Mouse (Mus musculus) limb, embryonic 14.5 days (tissue): ENCODE results near the gene Prkch. TPM values are rescaled to one million over a fixed set of nuclear protein-coding genes. Genes with fewer than 3 reads are reported as not detected.
"Not testable (repeated sequence)": the region's sequence is repeated elsewhere in the genome, so short reads cannot be mapped to it uniquely, and the experiment has no call there.

Experiments
- ATAC-seq: fragments of 200-750 bp; cut with Nextera tagmentation; 2 replicates; pipeline ENCODE4 v1.8.0; 2017; ENCODE audit warnings: low read depth, moderate number of reproducible peaks, moderate TSS enrichment; ENCODE audit not compliant: low FRiP score
- DNase-seq: peaks from one replicate; pipeline ENCODE4 v3.0.0-alpha.2; 2015; ENCODE audit warnings: low spot score
- H3K27ac ChIP-seq: fragments of 300-500 bp; sonication (generic); replicated peaks from 2 replicates; pipeline ENCODE4 v1.5.1; 2014; ENCODE audit warnings: low read depth, mild to moderate bottlenecking, low read length, moderate library complexity, mixed read lengths
- H3K27me3 ChIP-seq: fragments of 300-500 bp; sonication (generic); 2 replicates; pipeline ENCODE4 v1.6.1; 2014; ENCODE audit warnings: low read length, mixed read lengths; ENCODE audit not compliant: control insufficient read depth, insufficient read depth
- H3K36me3 ChIP-seq: fragments of 300-500 bp; sonication (generic); 2 replicates; pipeline ENCODE4 v1.6.1; 2014; ENCODE audit warnings: mild to moderate bottlenecking, low read length, moderate library complexity, mixed read lengths; ENCODE audit not compliant: control insufficient read depth, insufficient read depth
- H3K4me1 ChIP-seq: fragments of 300-500 bp; sonication (generic); 2 replicates; pipeline ENCODE4 v1.6.1; 2014; ENCODE audit warnings: antibody characterized with exemption, low read length, mixed read lengths; ENCODE audit not compliant: control insufficient read depth, insufficient read depth
- H3K4me2 ChIP-seq: fragments of 300-500 bp; sonication (generic); replicated peaks from 2 replicates; pipeline ENCODE4 v1.6.1; 2014; ENCODE audit warnings: low read depth, mild to moderate bottlenecking, low read length, moderate library complexity; ENCODE audit not compliant: severe bottlenecking
- H3K4me3 ChIP-seq: fragments of 300-500 bp; sonication (generic); replicated peaks from 2 replicates; pipeline ENCODE4 v1.5.1; 2014; ENCODE audit warnings: low read length
- H3K9ac ChIP-seq: fragments of 300-500 bp; sonication (generic); 2 replicates; pipeline ENCODE4 v1.6.1; 2014; ENCODE audit warnings: mild to moderate bottlenecking, low read depth, low read length, moderate library complexity; ENCODE audit not compliant: severe bottlenecking
- H3K9me3 ChIP-seq: fragments of 300-500 bp; sonication (generic); 2 replicates; pipeline ENCODE4 v1.6.1; 2016; ENCODE audit warnings: low read length; ENCODE audit not compliant: control insufficient read depth
- POLR2A ChIP-seq: fragments of 200-500 bp; IDR thresholded peaks from 2 replicates; pipeline ENCODE4 v1.8.0; 2012; ENCODE audit warnings: inconsistent platforms, mild to moderate bottlenecking, moderate library complexity, borderline replicate concordance; ENCODE audit not compliant: insufficient read depth, insufficient read length; ENCODE audit errors: extremely low read depth
- WGBS: fragments of 180-500 bp; shearing (Covaris S2); extraction: QIAGEN DNeasy Blood & Tissue Kit; methylation state at CpG from one replicate; pipeline ENCODE4 v1.1.7; 2014; 5-methylcytosine and 5-hydroxymethylcytosine counted together
- polyA plus RNA-seq, 2 experiments: library from polyadenylated mRNA; depleted of rRNA in 1 of 2; stranded (reverse) in 1 of 2; unstranded in 1 of 2; fragments of >200 nt; fragmentation: Nextera tagmentation in 1 of 2; extraction: Ambion mirVana in 1 of 2; gene quantifications; 2 replicates each; pipeline versions ENCODE4 v1.2.1 to v1.2.3; 2012 to 2014

Gene Prkch
- polyA plus RNA-seq, 2 experiments, result 9.3 to 17.2 TPM

GRCm38 (mm10) chr12:73548259-73548658, 36.3 kb upstream of the Prkch start:
- Histone ChIP-seq H3K9me3 (no peaks in the 10 kb centered on the region), H3K4me2 (no peak overlapping the region), H3K36me3 (no peaks in the 10 kb centered on the region), H3K4me3 (no peak overlapping the region), H3K4me1 (0 out of 2 replicates have a peak, but pooled peaks cover 7% of the 10 kb centered on the region), H3K27ac (no peak overlapping the region), H3K27me3 (peaks cover 60% of the 10 kb centered on the region), H3K9ac (no peak overlapping the region)
- DNase-seq (no peak), ATAC-seq (no peak)
- TF ChIP-seq POLR2A, result no peak
- WGBS, result 64% methylated on average over 8 of the region's 8 CpGs

GRCm38 (mm10) chr12:73554155-73554554, 30.4 kb upstream of the Prkch start:
- Histone ChIP-seq H3K36me3 (no peaks in the 10 kb centered on the region), H3K9ac (no peak overlapping the region), H3K4me3 (no peak overlapping the region), H3K9me3 (no peaks in the 10 kb centered on the region), H3K27ac (no peak overlapping the region), H3K27me3 (peaks cover 13% of the 10 kb centered on the region; the same call in 1 of the 2 replicates), H3K4me1 (no peaks in the 10 kb centered on the region), H3K4me2 (no peak overlapping the region)
- DNase-seq, result peak; percentile 77
- peak; percentile 62 for ATAC-seq
- no peak for TF ChIP-seq POLR2A
- WGBS, result 1% methylated on average over 5 of the region's 5 CpGs

GRCm38 (mm10) chr12:73558525-73559195, 25.9 kb upstream of the Prkch start:
- WGBS, result 68% methylated on average over 20 of the region's 20 CpGs
- H3K4me3 ChIP-seq, result no peak overlapping the region

GRCm38 (mm10) chr12:73560091-73560490, 24.5 kb upstream of the Prkch start:
- Histone ChIP-seq H3K27ac (no peak overlapping the region), H3K27me3 (no peaks in the 10 kb centered on the region), H3K36me3 (no peaks in the 10 kb centered on the region), H3K9me3 (no peaks in the 10 kb centered on the region), H3K4me1 (no peaks in the 10 kb centered on the region), H3K9ac (no peak overlapping the region), H3K4me3 (no peak overlapping the region), H3K4me2 (no peak overlapping the region)
- ATAC-seq (no peak), DNase-seq (no peak)
- TF ChIP-seq POLR2A, result no peak
- WGBS, result 51% methylated on average over 7 of the region's 7 CpGs

More at GRCm38 (mm10) chr12:73558525-73559195, 25.9 kb upstream of the Prkch start:
- H3K4me1 ChIP-seq, result no peaks in the 10 kb centered on the region
- no peak for TF ChIP-seq POLR2A
- H3K9ac ChIP-seq, result no peak overlapping the region
- no peak overlapping the region for H3K4me2 ChIP-seq
- H3K27ac ChIP-seq, result no peak overlapping the region
- peak; percentile 48; the same call in 1 of the 2 replicates for ATAC-seq
- H3K27me3 ChIP-seq, result no peaks in the 10 kb centered on the region
- no peaks in the 10 kb centered on the region for H3K36me3 ChIP-seq
- H3K9me3 ChIP-seq, result no peaks in the 10 kb centered on the region
- DNase-seq, result no peak

- H3K9ac ChIP-seq, DNase-seq, H3K9me3 ChIP-seq, ATAC-seq, H3K4me2 ChIP-seq, H3K27ac ChIP-seq, H3K4me3 ChIP-seq, H3K4me1 ChIP-seq, H3K36me3 ChIP-seq, H3K27me3 ChIP-seq: not testable (repeated sequence)
- WGBS, result 64% methylated on average over 6 of the region's 6 CpGs
These were observed 21.5 kb upstream of the Prkch start for GRCm38 (mm10) chr12:73563122-73563521.
